Mouse (Mus musculus): ENCODE data around the gene Gstp1. TPM values are rescaled to one million over a fixed set of nuclear protein-coding genes. Genes with fewer than 3 reads are reported as not detected.
"Not testable (repeated sequence)": the region's sequence is repeated elsewhere in the genome, so short reads cannot be mapped to it uniquely, and the experiment has no call there.

Gstp1 gene
- polyA plus RNA-seq, 1 experiment from 2014 or later = 378 TPM

DNA sequence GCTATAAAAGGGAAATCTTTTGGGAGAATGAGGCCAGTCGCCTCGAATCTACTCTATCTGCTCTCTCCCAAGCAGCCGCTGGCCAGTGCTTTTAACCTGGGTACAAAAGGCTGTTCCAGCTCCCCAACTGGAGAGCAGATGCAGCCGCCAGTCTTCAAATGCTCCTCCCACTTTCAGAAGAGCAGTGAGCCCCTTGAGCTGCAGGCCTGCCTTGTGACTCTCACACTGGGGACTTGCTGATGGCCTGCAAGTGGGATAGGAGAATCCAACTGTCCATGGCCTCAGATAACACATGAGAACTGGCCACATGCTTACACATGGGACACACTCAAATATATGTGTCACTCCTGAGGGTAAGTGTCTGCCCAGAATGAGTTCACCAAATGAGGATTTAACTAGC is 18.9 kb upstream of the Gstp1 start:
- H3K9me3 ChIP-seq (replicated peaks; ENCODE audit: control insufficient read depth, low read length) = no peaks in the 10 kb centered on the region
- no peak overlapping the region for H3K4me2 ChIP-seq (ENCODE audit: low read depth, low read length)
- H3K4me3 ChIP-seq (ENCODE audit: low read length) = no peak overlapping the region
- no peaks in the 10 kb centered on the region for H3K27me3 ChIP-seq (ENCODE audit: control insufficient read depth, insufficient read depth, low read length)
- H3K36me3 ChIP-seq (ENCODE audit: control insufficient read depth, insufficient read depth) = no peaks in the 10 kb centered on the region
- H3K4me1 ChIP-seq (ENCODE audit: control insufficient read depth, insufficient read depth, low read length) = peaks cover 15% of the 10 kb centered on the region
- ATAC-seq (replicated peaks; ENCODE audit: extremely low read depth, insufficient read depth, low FRiP score) = no peak
- 0 out of 2 replicates have a peak overlapping the region, but pooled peaks have one; percentile 6 for H3K9ac ChIP-seq (ENCODE audit: low read length)
- 42% methylated on average over 4 of the region's 4 CpGs for WGBS
- no peak overlapping the region for H3K27ac ChIP-seq (ENCODE audit: low read length)

DNA sequence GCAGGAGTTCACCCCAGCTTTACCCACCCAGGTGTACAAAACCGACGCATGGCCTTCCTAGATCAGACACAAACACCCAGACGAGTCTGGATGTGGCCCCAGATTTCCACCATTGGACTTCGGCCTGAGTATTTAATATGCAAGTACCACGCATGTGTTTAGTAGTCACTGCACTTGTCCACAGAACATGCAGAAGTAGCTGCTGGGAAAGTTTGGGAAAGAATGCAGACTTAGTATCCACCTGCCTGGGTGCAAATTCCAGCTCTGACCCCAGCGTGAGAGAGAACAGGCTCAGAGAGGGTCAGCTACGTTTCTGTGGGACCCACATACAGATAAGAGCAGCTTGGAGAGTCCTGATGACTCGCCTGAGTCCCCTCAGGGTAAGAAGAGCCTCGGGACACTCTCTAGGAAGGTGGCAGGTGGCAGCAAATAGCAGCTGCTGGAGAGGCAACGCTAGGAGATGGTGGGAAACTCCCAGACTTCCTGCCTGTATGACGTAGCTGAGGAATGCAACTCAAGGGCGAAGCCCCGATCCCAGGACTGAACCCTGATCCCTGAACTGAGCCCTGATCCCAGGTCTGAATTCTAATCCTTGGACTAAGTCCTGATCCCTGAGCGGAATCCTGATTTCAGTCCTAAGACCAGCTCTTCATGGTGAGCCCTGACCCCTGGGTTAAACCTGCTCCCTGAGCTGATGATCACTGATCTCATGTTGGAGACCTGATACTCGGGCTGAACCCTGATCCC is 18.3 kb upstream of the Gstp1 start:
- 45% methylated on average over 15 of the region's 15 CpGs for WGBS
- no peak overlapping the region for H3K27ac ChIP-seq (ENCODE audit: low read length)
- ATAC-seq (replicated peaks; ENCODE audit: extremely low read depth, insufficient read depth, low FRiP score) = no peak
- no peaks in the 10 kb centered on the region for H3K9me3 ChIP-seq (replicated peaks; ENCODE audit: control insufficient read depth, low read length)
- H3K27me3 ChIP-seq (ENCODE audit: control insufficient read depth, insufficient read depth, low read length) = no peaks in the 10 kb centered on the region
- no peak overlapping the region for H3K4me3 ChIP-seq (ENCODE audit: low read length)
- 0 out of 2 replicates have a peak overlapping the region, but pooled peaks have one; percentile 6 for H3K9ac ChIP-seq (ENCODE audit: low read length)
- H3K36me3 ChIP-seq (ENCODE audit: control insufficient read depth, insufficient read depth) = no peaks in the 10 kb centered on the region
- no peak overlapping the region for H3K4me2 ChIP-seq (ENCODE audit: low read depth, low read length)
- peaks cover 15% of the 10 kb centered on the region for H3K4me1 ChIP-seq (ENCODE audit: control insufficient read depth, insufficient read depth, low read length)

DNA sequence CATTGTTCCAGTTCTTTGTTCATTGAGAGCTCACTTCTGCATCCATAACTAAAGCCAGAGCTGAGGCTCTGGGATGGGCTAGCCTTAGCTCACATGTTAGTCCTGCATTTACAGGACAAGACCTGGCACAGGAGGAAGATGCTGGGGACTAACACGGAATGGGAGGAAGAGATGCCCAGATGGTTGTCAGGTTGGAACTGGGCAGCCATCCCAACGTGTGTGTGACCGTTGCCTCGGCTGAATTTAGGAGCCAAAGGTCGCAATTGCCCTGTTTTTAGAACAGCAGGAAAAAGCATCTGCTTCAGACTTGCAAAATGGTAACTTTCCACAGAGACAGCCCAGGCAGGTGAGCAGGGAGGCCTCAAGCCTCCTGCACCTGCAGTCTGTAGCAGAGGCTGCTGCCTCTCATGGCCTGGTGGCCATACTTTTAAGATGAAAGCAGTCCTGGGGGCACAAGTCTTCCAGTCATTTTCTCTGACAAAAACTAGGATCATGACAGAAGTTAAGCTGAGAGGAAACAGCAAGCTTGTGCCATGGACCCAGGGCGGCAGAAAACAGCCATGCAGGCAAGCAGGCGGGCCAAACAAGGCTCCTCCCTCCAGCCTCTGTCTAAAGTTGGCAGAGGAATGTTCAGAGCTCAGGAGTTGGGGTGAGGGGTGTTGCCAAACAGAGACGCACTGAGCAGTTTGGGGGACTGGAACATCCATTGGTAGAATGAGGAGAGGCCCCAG is 17.6 kb upstream of the Gstp1 start:
- Histone ChIP-seq H3K27me3 (ENCODE audit: control insufficient read depth, insufficient read depth, low read length) (no peaks in the 10 kb centered on the region), H3K9ac (ENCODE audit: low read length) (no peak overlapping the region), H3K4me1 (ENCODE audit: control insufficient read depth, insufficient read depth, low read length) (peaks cover 15% of the 10 kb centered on the region), H3K4me3 (ENCODE audit: low read length) (no peak overlapping the region), H3K4me2 (ENCODE audit: low read depth, low read length) (no peak overlapping the region), H3K27ac (ENCODE audit: low read length) (no peak overlapping the region), H3K9me3 (replicated peaks; ENCODE audit: control insufficient read depth, low read length) (no peaks in the 10 kb centered on the region), H3K36me3 (ENCODE audit: control insufficient read depth, insufficient read depth) (no peaks in the 10 kb centered on the region)
- no peak for ATAC-seq (replicated peaks; ENCODE audit: extremely low read depth, insufficient read depth, low FRiP score)
- WGBS = 63% methylated on average over 8 of the region's 8 CpGs

DNA sequence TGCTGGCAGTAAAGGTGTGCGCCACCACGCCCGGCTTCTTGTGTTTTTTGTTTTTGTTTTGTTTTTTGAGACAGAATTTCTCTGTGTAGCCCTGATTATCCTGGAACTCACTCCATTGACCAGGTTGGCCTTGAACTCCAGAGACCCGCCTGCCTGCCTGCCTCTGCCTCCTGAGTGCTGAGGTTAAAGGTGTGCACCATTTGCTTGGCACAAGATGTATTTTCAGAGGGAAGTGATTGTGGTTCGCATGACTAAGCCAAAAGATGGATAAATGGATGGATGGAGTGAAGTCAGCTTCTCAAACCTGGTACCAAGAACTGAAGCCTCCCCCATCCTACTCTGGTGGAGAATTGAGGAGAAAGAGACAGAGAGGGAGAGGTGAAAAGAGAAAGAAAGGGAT is 16.8 kb upstream of the Gstp1 start:
- no peak overlapping the region for H3K9ac ChIP-seq (ENCODE audit: low read length)
- peaks cover 15% of the 10 kb centered on the region for H3K4me1 ChIP-seq (ENCODE audit: control insufficient read depth, insufficient read depth, low read length)
- no peaks in the 10 kb centered on the region for H3K9me3 ChIP-seq (replicated peaks; ENCODE audit: control insufficient read depth, low read length)
- H3K27ac ChIP-seq (ENCODE audit: low read length) = no peak overlapping the region
- WGBS = 89% methylated on average over 5 of the region's 5 CpGs
- no peak for ATAC-seq (replicated peaks; ENCODE audit: extremely low read depth, insufficient read depth, low FRiP score)
- no peak overlapping the region for H3K4me2 ChIP-seq (ENCODE audit: low read depth, low read length)
- H3K4me3 ChIP-seq (ENCODE audit: low read length) = no peak overlapping the region
- H3K36me3 ChIP-seq (ENCODE audit: control insufficient read depth, insufficient read depth) = no peaks in the 10 kb centered on the region
- H3K27me3 ChIP-seq (ENCODE audit: control insufficient read depth, insufficient read depth, low read length) = no peaks in the 10 kb centered on the region

DNA sequence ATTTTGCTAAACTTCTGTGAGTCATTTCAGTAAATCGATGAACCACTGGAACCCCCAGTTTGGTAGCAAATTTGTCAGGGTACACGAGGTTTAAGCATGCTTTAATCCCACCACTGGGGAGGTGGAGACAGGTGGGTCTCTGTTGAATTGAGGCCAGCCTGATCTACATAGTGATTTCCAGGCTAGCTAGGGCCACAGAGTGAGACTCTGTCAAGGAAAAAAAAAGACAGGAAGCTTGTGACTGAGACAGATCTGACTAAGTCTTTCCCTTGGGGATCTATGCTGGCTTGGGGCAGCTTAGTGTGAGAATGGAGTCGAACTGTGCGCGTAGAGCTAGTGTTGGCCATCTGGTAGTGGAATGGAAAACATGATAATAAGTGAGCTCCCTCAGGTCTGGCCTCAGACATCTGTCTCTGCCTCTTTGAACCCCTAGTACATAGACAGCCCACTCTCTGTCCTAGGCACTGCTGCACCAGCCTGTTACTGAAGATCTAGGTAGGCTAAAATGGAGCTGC is 14.8 kb upstream of the Gstp1 start:
- Histone ChIP-seq H3K9me3 (replicated peaks; ENCODE audit: control insufficient read depth, low read length) (no peaks in the 10 kb centered on the region), H3K27ac (ENCODE audit: low read length) (no peak overlapping the region), H3K36me3 (ENCODE audit: control insufficient read depth, insufficient read depth) (no peaks in the 10 kb centered on the region), H3K9ac (ENCODE audit: low read length) (no peak overlapping the region), H3K4me3 (ENCODE audit: low read length) (no peak overlapping the region), H3K27me3 (ENCODE audit: control insufficient read depth, insufficient read depth, low read length) (no peaks in the 10 kb centered on the region), H3K4me1 (ENCODE audit: control insufficient read depth, insufficient read depth, low read length) (peaks cover 15% of the 10 kb centered on the region), H3K4me2 (ENCODE audit: low read depth, low read length) (no peak overlapping the region)
- no peak for ATAC-seq (replicated peaks; ENCODE audit: extremely low read depth, insufficient read depth, low FRiP score)
- 72% methylated on average over 5 of the region's 5 CpGs for WGBS

DNA sequence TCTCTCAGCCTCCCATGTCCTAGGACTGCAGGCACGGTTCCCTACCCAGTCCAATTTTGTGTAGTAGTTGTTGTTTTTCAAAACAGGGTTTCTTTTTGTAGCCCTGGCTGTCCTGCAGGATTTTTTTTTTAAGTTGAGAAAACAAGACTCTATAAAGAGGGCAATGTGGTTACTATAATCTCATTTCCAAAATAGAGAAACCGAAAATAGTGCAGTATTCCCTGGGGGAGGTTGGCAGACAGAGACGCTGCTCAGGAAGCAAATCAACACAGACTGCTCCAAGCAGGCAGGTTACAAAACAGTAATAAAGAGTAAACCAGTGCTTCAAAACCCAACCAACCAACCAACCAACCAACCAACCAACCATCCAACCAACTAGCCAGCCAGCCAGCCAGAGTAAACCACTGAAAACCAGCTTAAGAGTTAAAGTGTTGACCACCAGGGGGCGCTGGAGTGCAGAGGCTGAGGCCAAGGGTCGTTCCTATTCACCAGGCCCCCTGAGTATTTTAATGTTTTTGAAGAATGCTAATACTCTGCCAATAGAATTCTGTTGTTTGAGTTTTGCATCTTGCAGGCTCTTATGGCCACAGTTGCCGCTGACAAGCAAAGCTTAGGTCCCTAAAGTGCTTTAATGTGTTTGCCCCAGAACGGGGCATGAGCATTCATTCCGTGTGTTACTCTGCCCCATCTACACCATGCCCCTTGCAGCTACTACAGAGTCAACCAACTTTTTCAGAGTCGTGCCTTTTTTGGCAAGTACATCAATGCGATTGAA is 14.1 kb upstream of the Gstp1 start:
- no peak overlapping the region for H3K27ac ChIP-seq (ENCODE audit: low read length)
- H3K9ac ChIP-seq (ENCODE audit: low read length) = no peak overlapping the region
- no peak for ATAC-seq (replicated peaks; ENCODE audit: extremely low read depth, insufficient read depth, low FRiP score)
- WGBS = 49% methylated on average over 10 of the region's 10 CpGs
- no peak overlapping the region for H3K4me2 ChIP-seq (ENCODE audit: low read depth, low read length)
- H3K9me3 ChIP-seq (replicated peaks; ENCODE audit: control insufficient read depth, low read length) = no peaks in the 10 kb centered on the region
- H3K4me1 ChIP-seq (ENCODE audit: control insufficient read depth, insufficient read depth, low read length) = peaks cover 14% of the 10 kb centered on the region
- no peaks in the 10 kb centered on the region for H3K36me3 ChIP-seq (ENCODE audit: control insufficient read depth, insufficient read depth)
- no peak overlapping the region for H3K4me3 ChIP-seq (ENCODE audit: low read length)
- no peaks in the 10 kb centered on the region for H3K27me3 ChIP-seq (ENCODE audit: control insufficient read depth, insufficient read depth, low read length)

DNA sequence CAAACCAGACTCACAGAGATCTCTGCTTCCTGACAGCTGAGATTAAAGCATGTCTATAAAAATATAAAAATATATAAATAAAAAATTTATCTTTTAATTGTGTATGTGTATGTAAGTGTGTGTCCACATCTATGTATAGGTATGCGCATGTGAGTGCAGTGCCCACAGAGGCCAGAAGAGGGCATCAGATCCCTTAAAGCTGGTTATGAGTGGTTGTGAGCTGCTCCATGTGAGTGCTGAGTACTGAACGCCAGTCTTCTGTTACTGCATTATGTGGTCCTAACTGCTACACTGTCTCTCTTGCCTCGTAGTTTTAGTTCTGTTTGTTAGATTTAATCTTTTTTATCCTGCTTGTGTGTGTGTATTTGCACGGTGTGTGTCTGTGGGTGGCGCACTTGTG is 13.2 kb upstream of the Gstp1 start:
- Histone ChIP-seq H3K9me3 (replicated peaks; ENCODE audit: control insufficient read depth, low read length) (no peaks in the 10 kb centered on the region), H3K4me1 (ENCODE audit: control insufficient read depth, insufficient read depth, low read length) (peaks cover 7% of the 10 kb centered on the region), H3K27ac (ENCODE audit: low read length) (no peak overlapping the region), H3K4me3 (ENCODE audit: low read length) (no peak overlapping the region), H3K4me2 (ENCODE audit: low read depth, low read length) (no peak overlapping the region), H3K27me3 (ENCODE audit: control insufficient read depth, insufficient read depth, low read length) (no peaks in the 10 kb centered on the region), H3K36me3 (ENCODE audit: control insufficient read depth, insufficient read depth) (no peaks in the 10 kb centered on the region), H3K9ac (ENCODE audit: low read length) (no peak overlapping the region)
- WGBS = 94% methylated on average over 5 of the region's 5 CpGs
- ATAC-seq (replicated peaks; ENCODE audit: extremely low read depth, insufficient read depth, low FRiP score) = no peak

DNA sequence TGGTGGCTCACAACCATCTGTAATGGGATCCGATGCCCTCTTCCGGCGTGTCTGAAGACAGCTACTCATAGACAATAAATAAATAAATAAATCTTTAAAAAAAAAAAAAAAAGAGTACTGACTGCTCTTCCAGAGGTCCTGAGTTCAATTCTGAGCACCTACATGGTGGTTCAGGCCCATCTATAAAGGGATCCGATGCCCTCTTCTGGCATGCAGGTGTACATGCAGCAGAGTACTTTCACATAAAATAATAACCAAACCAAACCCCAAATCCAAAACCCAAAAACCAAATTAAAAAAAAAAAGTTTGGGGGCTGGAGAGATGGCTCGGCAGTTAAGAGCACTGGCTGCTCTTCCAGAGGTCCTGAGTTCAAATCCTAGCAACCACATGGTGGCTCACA is 11.3 kb upstream of the Gstp1 start:
- H3K4me1 ChIP-seq (ENCODE audit: control insufficient read depth, insufficient read depth, low read length); H3K27me3 ChIP-seq (ENCODE audit: control insufficient read depth, insufficient read depth, low read length); H3K27ac ChIP-seq (ENCODE audit: low read length); H3K36me3 ChIP-seq (ENCODE audit: control insufficient read depth, insufficient read depth); ATAC-seq (replicated peaks; ENCODE audit: extremely low read depth, insufficient read depth, low FRiP score); H3K4me2 ChIP-seq (ENCODE audit: low read depth, low read length); H3K4me3 ChIP-seq (ENCODE audit: low read length); H3K9ac ChIP-seq (ENCODE audit: low read length); H3K9me3 ChIP-seq (replicated peaks; ENCODE audit: control insufficient read depth, low read length): not testable (repeated sequence)
- WGBS = 83% methylated on average over 5 of the region's 5 CpGs
